8 mouse cellular contexts compared by ENCODE assay signal in the genomic region with DNA sequence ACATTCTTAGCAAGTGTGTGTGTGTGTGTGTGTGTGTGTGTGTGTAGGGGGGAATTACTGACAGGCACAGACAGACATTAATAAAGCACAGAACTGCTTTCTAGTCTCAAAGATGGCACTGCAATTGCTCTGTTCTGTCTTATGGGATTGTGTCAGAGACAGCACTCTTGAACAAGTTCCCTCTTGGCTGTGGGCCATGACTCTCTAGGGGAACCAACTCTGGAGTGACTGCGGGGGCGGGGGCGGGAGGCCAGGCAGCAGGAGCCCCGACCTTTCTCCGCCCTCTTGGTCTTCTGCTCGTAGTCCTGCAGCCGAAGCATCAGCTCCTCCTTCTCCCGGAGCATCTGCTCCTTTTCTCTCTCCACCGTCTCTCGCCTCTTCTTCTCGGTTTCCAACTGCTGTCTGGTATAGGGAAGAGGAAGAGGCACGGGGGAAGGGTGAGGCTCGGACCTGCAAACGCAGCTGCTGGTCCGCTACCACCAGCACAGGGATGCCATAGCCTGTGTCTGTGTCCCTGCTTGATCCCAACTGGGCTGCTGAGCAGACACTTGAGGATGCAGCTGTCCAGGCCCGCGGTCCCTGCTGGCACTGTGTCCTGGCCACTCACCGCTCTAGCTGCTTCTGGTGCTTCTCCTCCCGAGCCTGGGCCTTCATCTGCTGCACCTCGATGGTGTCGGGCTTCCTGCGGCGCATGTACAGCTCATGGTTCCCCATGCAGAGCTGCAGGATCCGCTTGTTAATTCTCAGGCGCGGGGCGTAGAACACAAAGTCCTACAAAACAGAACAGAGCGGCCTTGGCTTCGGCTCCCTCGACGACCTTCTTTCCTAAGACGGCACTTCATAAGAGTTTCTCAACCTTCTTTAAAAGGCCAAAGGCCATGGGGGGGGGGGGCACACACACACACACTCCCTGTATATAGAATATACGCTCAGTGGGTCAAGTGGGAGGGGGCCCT. TPM values are rescaled to one million over a fixed set of nuclear protein-coding genes. Genes with fewer than 3 reads are reported as not detected.
A peak's percentile ranks its signal among the peaks of the same experiment; 100 is the strongest.
DNase-seq lines count a peak whose midpoint lies in the region; ATAC-seq and TF ChIP-seq lines count a peak whose summit lies in the region.

No protein-coding gene starts in this region.

- H3K36me3 ChIP-seq in forebrain, embryonic 14.5 days (ENCODE audit: control insufficient read depth, insufficient read depth, low read length), result peaks cover 44% of the 10 kb centered on the region
- H3K36me3 ChIP-seq in hindbrain, embryonic 11.5 days (ENCODE audit: control insufficient read depth, insufficient read depth, low read length), result peaks cover 2% of the 10 kb centered on the region; the same call in 1 of the 2 replicates
- H3K36me3 ChIP-seq in liver, postnatal 0 days (replicated peaks; ENCODE audit: insufficient read depth, low read length), result peaks cover 58% of the 10 kb centered on the region
- peaks cover 15% of the 10 kb centered on the region; the same call in 1 of the 2 replicates for H3K36me3 ChIP-seq in stomach, embryonic 14.5 days (ENCODE audit: control insufficient read depth, insufficient read depth, low read length)

- TF ChIP-seq CTCF in liver, postnatal 0 days (IDR thresholded peaks at IDR 0.05; ENCODE audit: low read depth), result no peak

- peaks cover 26% of the 10 kb centered on the region for H3K4me1 ChIP-seq in forebrain, embryonic 14.5 days (ENCODE audit: control insufficient read depth, insufficient read depth, low read length)
- peaks cover 14% of the 10 kb centered on the region for H3K4me1 ChIP-seq in hindbrain, embryonic 11.5 days (replicated peaks; ENCODE audit: control insufficient read depth, insufficient read depth, low read length)
- peaks cover 35% of the 10 kb centered on the region for H3K4me1 ChIP-seq in liver, postnatal 0 days (ENCODE audit: insufficient read depth)
- peaks cover 6% of the 10 kb centered on the region for H3K4me1 ChIP-seq in stomach, embryonic 14.5 days (ENCODE audit: control insufficient read depth, insufficient read depth, low read length)

- WGBS in forebrain, embryonic 14.5 days, result 74% methylated on average over 33 of the region's 33 CpGs
- 72% methylated on average over 33 of the region's 33 CpGs for WGBS in hindbrain, embryonic 11.5 days
- 60% methylated on average over 33 of the region's 33 CpGs for WGBS in liver, postnatal 0 days (ENCODE audit: insufficient replicate concordance)
- 71% methylated on average over 33 of the region's 33 CpGs for WGBS in stomach, embryonic 14.5 days

- H3K27ac ChIP-seq in forebrain, embryonic 14.5 days (ENCODE audit: low read depth, low read length), result peak overlapping the region; percentile 65
- no peak overlapping the region for H3K27ac ChIP-seq in hindbrain, embryonic 11.5 days (ENCODE audit: low read depth, low read length)
- H3K27ac ChIP-seq in liver, postnatal 0 days (ENCODE audit: low read depth), result peak overlapping the region; percentile 41; the same call in 1 of the 2 replicates
- no peak overlapping the region for H3K27ac ChIP-seq in stomach, embryonic 14.5 days (ENCODE audit: low read length)

- no peak overlapping the region for H3K4me2 ChIP-seq in forebrain, embryonic 14.5 days (ENCODE audit: low read length)
- no peak overlapping the region for H3K4me2 ChIP-seq in hindbrain, embryonic 11.5 days (replicated peaks; ENCODE audit: low read depth, low read length)
- peak overlapping the region; percentile 23; the same call in 1 of the 2 replicates for H3K4me2 ChIP-seq in liver, postnatal 0 days (ENCODE audit: low read depth, low read length)
- no peak overlapping the region for H3K4me2 ChIP-seq in stomach, embryonic 14.5 days (replicated peaks; ENCODE audit: low read depth, low read length)

- DNase-seq in left cerebral cortex, postnatal 4 days, result peak; percentile 70
- DNase-seq in left cerebral cortex, postnatal 36 days (ENCODE audit: low spot score in 2 of 2), result no peak
- peak; percentile 82 for DNase-seq in MN1 (ENCODE audit: low spot score)
- DNase-seq in forebrain, embryonic 14.5 days (ENCODE audit: low spot score), result peak; percentile 51
- DNase-seq in hindbrain, embryonic 11.5 days (ENCODE audit: low spot score), result peak; percentile 17
- peak; percentile 68 for DNase-seq in liver, postnatal 0 days
- DNase-seq in cerebellum, adult 8-10 months, result no peak

- 0 out of 2 replicates have a peak, but pooled peaks have one; percentile 21 for ATAC-seq in forebrain, embryonic 14.5 days
- no peak for ATAC-seq in hindbrain, embryonic 11.5 days (ENCODE audit: low FRiP score)
- ATAC-seq in liver, postnatal 0 days, result peak; percentile 6; the same call in 1 of the 2 replicates
- 0 out of 2 replicates have a peak, but pooled peaks have one; percentile 36 for ATAC-seq in stomach, embryonic 14.5 days (ENCODE audit: insufficient number of reproducible peaks, insufficient read depth, low FRiP score, low read depth)

- H3K9ac ChIP-seq in forebrain, embryonic 14.5 days (ENCODE audit: low read length), result 0 out of 2 replicates have a peak overlapping the region, but pooled peaks have one; percentile 17
- no peak overlapping the region for H3K9ac ChIP-seq in hindbrain, embryonic 11.5 days (ENCODE audit: low read depth, low read length)
- no peak overlapping the region for H3K9ac ChIP-seq in liver, postnatal 0 days (replicated peaks)
- H3K9ac ChIP-seq in stomach, embryonic 14.5 days (replicated peaks; ENCODE audit: low read depth, low read length), result no peak overlapping the region

- no peak overlapping the region for H3K4me3 ChIP-seq in forebrain, embryonic 14.5 days (ENCODE audit: low read depth, low read length)
- no peak overlapping the region for H3K4me3 ChIP-seq in hindbrain, embryonic 11.5 days (ENCODE audit: low read depth, low read length)
- H3K4me3 ChIP-seq in liver, postnatal 0 days (ENCODE audit: low read depth, low read length), result no peak overlapping the region
- no peak overlapping the region for H3K4me3 ChIP-seq in stomach, embryonic 14.5 days (ENCODE audit: low read depth, low read length)

- intact Hi-C loops in left cerebral cortex, postnatal 4 days (cut with DNase I), result no loop called here
- intact Hi-C loops in left cerebral cortex, postnatal 36 days (cut with DNase I), result no loop called here

- H3K27me3 ChIP-seq in forebrain, embryonic 14.5 days (replicated peaks; ENCODE audit: control insufficient read depth, insufficient read depth, low read length), result no peaks in the 10 kb centered on the region
- no peaks in the 10 kb centered on the region for H3K27me3 ChIP-seq in hindbrain, embryonic 11.5 days (ENCODE audit: control insufficient read depth, insufficient read depth, low read length)
- H3K27me3 ChIP-seq in liver, postnatal 0 days (ENCODE audit: insufficient read depth, low read length), result no peaks in the 10 kb centered on the region
- H3K27me3 ChIP-seq in stomach, embryonic 14.5 days (ENCODE audit: control insufficient read depth, insufficient read depth, low read length), result no peaks in the 10 kb centered on the region

- TF ChIP-seq EP300 in liver, postnatal 0 days (IDR thresholded peaks at IDR 0.05; ENCODE audit: low read depth), result no peak

- no peaks in the 10 kb centered on the region for H3K9me3 ChIP-seq in forebrain, embryonic 14.5 days (replicated peaks; ENCODE audit: control insufficient read depth, low read length)
- no peaks in the 10 kb centered on the region for H3K9me3 ChIP-seq in hindbrain, embryonic 11.5 days (ENCODE audit: control insufficient read depth, low read length)
- H3K9me3 ChIP-seq in liver, postnatal 0 days (ENCODE audit: low read length), result no peaks in the 10 kb centered on the region
- no peaks in the 10 kb centered on the region for H3K9me3 ChIP-seq in stomach, embryonic 14.5 days (ENCODE audit: control insufficient read depth, low read depth, low read length)

RNA-seq across cellular contexts. Expression of gene Ezr, which starts 40.2 kb away (rescaled TPM):
- total RNA-seq in left cerebral cortex, postnatal 4 days (2021), result 10 to 100 TPM; 17.4 to 19.9 TPM
- total RNA-seq in left cerebral cortex, postnatal 36 days (2021), result 10 to 100 TPM; 51.1 to 51.8 TPM
- polyA plus RNA-seq in forebrain, embryonic 14.5 days (2014; fragmentation: Nextera tagmentation; extraction: Ambion mirVana), result 94.0 and 101 TPM in 2 replicates
- 73.8 and 91.1 TPM in 2 replicates for polyA plus RNA-seq in hindbrain, embryonic 11.5 days (2014; fragmentation: Nextera tagmentation; extraction: Ambion mirVana)
- polyA plus RNA-seq in liver, postnatal 0 days (2015; fragmentation: Nextera tagmentation; extraction: Ambion mirVana), result 32.0 and 34.8 TPM in 2 replicates
- 176 and 199 TPM in 2 replicates for polyA plus RNA-seq in stomach, embryonic 14.5 days (2014; fragmentation: Nextera tagmentation; extraction: Ambion mirVana)

Comparison
In these comparisons a context has a peak if more than half of its experiments do, and no peak if none do; other contexts are left out.
1. DNase-seq: peak in left cerebral cortex, postnatal 4 days (single experiment), MN1 (single experiment), forebrain, embryonic 14.5 days (single experiment), hindbrain, embryonic 11.5 days (single experiment) and liver, postnatal 0 days (single experiment); none in left cerebral cortex, postnatal 36 days (0 of 2) and cerebellum, adult 8-10 months (single experiment).
2. H3K27ac ChIP-seq: peak in forebrain, embryonic 14.5 days (single experiment) and liver, postnatal 0 days (single experiment); none in hindbrain, embryonic 11.5 days (single experiment) and stomach, embryonic 14.5 days (single experiment).